Mouse (Mus musculus) olfactory bulb, adult 2 months (tissue): ENCODE measurements around the gene Jph3.

Experiments
- CTCF ChIP-seq: fragments of 200-500 bp; IDR thresholded peaks from 2 replicates; pipeline ENCODE4 v1.5.1; 2012; ENCODE audit warnings: low read depth, mild to moderate bottlenecking, low read length, moderate library complexity; ENCODE audit not compliant: insufficient read depth
- POLR2A ChIP-seq: fragments of 200-500 bp; IDR thresholded peaks from 2 replicates; pipeline ENCODE4 v1.6.1; 2012; ENCODE audit warnings: mild to moderate bottlenecking, low read depth, low read length, moderate library complexity; ENCODE audit not compliant: insufficient read depth

- no peak for TF ChIP-seq CTCF
- no peak for TF ChIP-seq POLR2A
Observed at GRCm38 (mm10) chr8:121740721-121741120, 11.3 kb downstream of the Jph3 start.
